Mouse (Mus musculus) lung, adult 18-20 months (tissue): ENCODE results near the gene Chgb.
A peak's percentile ranks its signal among the peaks of the same experiment; 100 is the strongest.

Experiments
- DNase-seq, 2 experiments: peaks; one replicate each; pipeline ENCODE4 v3.0.0; 2022; ENCODE audit warnings: mixed read lengths in 2 of 2

Gene Chgb

DNA sequence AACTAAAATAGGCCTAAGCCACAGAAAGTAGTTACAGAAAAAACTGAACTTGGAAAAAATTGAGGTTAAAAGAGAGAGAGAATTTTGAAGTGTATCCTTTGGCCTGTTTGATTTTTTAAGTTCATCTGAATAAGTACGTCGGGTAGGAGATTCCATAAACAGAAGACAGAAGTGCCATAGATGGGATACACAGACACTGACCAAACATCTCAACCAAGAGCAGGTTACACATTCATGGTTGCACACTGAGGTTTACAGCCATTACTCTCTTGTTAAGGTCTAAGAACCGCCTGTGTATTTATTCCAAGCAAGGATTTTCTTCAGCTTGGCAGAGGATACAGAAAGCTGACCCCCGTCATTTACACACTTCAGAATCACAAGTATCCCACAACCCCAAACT is at the start of gene Chgb:
Gene Chgb, plus strand, starts transcription at position 301 of the 400 bp plus-strand sequence.
- no peak for DNase-seq

DNA sequence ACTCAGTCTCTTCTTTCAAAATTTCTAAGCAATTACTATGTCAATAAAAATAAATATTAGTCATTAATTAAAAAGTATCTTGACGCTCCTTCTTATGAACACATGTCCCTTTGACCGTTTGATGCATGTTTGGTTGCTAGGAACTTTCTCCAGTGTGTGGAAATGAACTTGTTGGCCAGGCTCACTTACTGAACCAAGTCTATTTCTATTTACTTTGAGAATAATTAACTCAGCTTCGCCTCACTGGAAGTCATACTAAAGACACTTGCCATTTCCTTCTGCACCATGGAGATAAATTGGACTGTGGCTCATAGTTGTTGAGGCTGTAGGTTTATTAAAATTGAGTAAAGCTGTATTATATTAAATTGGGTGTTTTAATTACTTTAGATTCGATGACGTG is 48.1 kb upstream of the Chgb start:
- no peak for DNase-seq

DNA sequence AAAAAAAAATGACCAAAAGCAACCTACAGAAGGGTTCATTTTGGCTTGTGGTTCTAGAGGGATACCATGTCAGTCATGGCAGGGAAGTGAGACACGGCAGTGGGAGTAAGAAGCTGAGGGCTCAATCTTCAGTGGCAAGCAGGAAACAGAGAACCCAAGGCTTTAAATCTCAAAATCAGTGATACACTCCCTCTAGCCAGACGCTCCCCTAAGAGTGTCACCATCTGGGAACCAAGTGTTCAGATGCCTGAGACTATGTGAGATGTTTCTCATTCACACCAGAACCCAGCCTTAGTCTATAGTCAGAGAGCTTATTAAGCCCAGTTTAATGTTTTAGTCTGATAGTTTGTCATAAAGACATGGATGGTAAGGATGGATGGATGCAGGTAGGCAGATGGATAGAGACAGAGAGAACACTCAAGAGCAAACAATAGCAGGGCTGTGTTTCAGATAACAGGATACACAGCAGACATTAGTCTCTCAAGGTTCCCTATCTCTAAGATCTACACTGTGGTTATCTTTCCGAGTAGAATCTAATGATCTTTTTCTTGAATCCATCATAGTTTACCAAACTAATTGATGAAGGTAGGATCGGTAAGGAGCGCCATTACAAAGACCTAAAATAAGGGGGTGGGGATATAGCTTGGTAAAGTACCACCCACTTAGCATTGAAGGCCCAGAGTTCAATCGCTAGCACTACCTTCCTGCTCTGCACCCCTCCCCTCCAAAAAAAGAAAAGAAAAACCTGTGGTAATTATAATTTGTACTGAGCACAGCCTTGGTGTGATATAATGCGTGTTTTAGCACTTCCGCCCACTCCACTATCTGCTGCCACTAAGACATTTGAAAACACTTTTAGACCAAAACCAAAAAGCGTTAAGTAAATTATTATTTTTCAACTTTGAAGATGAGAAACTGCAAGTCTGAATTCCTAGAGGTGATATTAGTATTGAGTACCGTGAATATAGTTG is 47.2 kb upstream of the Chgb start:
- DNase-seq: no peak

DNA sequence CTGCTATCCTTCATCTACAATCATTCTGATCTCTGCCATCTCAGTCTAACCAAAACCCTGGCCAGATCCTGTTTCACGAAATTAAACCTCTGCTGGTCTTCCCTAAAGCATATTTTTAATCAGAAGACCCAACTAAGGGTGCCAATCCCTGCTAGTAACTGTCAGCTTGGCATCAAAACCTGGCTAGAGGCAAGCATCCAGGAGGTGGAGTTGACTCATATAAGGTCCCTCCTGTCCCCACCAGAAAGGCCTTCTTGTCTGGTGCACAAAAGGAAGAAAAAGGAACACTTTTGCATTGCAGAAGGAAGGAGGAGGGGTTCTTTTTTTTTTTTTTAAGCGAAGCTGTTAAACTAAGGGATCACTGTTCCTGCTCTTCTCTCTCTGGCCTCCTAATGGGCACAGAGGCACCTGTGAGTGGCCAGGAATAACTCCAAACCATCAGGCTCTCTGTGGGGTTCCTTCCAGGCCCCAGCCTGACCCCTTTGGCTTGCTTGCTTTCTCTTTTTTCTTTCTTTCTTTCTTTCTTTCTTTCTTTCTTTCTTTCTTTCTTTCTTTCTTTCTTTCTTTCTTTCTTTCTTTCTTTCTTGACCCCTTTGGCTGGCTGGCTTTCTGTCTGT is 42.2 kb upstream of the Chgb start:
- DNase-seq: no peak

DNA sequence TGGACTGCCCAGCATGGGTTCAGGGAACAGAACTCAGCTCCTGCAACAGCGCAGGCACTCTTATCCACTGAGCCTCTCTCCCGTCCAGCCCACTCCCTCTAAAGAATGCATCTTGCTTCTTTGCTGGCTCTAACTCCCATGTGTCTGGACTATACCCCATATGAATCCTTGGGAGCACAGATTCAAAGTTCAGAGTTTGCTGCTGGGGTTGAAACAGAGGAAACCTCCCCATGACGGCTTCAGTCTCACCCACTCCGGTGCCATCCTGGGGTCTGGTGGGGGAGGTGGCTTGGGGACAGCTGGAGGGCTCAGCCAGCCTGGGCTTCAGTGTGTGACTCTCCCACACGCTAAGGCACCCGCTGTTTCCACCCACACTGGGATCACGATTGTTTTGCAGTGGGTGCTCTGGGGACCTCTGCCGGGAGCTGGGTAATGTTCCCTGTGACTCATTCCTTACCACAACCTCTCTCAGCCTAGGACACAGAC is 39.2 kb upstream of the Chgb start:
- DNase-seq: no peak

DNA sequence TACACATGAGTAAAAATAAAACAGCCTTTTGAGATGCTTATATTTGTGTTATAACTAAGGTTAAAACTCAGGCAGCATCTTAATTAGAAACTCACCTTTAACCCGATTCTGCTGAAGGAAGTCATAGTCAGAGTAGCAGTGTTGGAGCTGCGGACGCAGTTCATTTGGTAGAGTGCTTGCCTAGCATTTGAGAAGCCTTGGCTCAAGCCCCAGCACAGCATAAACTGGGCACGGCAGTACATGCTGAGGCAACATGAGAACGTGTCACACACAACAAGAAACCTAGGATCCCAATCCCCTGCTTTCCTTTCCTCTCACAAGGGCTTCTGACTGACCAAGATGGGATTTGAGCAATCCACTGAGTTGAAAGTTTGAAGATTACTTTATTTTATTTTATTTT is 36.2 kb upstream of the Chgb start:
- DNase-seq: no peak

DNA sequence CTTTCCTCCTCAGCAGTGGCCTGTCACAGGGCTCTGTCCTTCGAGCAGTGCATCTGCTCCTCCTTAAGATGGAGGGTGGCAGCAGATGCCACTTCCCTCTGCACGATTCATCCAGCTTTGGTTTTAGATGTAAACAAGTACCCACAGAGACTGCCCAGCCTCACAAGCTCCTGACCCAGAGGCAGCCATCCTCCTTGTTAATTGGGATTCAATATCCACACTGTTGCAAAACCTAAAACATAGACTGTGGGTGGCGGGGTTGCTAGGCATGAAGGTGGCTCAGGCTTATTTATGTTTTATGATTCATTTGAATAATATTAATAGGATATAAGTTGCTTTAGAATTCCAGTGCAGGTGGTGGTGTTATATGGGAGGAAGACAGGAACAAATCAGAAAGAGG is 35.0 kb upstream of the Chgb start:
- DNase-seq: no peak

DNA sequence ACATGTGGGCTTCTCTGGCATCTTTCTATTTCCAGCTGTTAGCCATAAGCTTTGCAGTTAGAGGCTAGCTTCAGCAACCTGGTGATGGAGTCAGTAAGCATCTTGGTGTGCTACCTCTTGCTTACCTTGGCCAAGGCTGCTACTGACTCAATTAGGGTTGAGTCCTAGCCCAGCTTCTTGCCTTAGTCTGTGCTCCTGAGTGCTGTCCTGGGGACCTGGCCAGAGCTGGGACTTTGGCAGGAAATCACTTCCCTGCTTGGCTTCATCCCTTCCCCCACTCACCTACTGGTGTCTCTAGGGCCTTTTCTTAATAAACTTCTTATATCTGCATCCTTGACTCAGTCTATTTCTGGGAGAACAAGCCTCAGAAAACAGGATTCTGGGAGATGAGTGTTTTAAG is 30.4 kb upstream of the Chgb start:
- no peak for DNase-seq

DNA sequence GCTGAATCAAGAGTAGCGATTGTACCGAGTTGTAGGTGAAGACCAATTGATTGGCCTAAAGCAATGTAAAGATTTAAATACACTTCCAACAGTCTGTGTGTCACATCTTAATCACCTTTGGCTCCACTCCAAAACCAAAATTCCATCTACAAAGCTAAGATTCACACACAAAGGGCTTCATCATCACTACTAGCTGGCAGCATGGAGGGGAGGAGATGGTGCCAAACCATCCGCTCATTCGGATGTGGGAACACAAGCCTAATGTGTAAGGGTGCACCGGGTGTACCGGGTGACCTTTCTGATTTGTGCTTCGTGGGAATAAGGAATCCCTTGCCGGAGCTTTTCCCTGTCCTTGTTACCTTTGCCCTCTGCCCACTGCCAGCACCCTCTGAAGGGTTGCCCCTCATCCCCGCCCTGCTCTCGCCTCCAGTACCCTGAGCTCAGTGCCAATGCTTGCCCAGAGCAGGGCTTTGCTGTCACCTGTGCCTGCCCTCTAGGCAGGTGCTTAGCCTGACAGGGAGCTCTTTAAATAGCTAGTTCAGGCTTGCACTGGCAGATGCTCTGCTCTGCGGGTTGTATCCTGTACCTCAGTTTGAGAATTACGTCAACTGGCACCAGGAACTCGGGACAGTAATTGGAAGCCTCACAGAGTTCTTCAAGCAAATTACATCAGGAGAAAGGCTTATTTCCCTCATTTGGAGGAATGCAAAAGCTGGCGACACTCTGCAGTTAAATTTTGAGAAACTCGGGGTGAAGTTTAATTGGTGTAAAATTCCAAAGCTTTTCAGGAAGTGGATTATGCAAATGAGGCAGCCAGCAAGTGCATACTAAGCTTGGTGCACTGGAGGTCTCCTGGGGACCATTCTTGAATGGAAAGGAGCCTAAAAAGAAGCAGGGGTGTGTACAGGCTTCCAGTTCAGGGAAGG is 29.7 kb upstream of the Chgb start:
- no peak for DNase-seq

DNA sequence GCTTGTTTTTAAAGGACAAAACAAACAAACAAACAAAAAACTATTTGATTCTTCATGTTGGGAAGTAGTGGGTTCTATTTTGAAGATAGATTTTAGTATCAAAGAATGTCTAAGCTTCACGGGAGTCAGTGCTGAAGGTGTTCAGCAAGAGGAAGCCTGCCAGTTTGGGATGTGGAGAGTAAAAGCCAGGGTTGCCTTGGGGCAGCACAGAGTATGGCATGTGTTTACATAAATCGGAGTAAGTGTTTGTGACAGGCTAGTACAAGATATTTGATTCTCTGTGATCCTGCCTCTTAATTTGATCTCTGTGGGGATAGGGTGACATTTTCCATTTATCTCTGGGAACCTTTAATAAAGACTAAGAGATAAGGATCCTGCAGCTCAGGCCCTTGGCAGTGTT is 28.7 kb upstream of the Chgb start:
- no peak for DNase-seq

DNA sequence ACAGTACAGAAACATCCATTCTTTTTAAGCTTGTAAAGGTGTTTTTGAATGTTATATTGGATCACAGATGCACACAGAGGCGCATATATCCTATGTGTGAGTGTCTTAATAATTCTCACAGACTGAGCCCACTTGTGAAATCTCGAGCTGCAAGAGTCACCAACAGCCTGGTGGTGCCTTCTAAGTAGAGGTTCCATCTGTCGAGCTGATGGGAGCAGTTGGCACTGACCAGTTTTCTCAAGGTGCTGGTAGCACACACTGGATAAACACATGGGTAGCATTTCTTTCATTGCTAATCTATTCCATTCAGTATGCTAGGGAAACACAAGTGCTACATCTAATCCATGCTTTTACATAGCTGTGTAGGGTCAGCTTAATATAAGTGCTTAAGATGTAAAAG is 27.9 kb upstream of the Chgb start:
- DNase-seq: no peak

DNA sequence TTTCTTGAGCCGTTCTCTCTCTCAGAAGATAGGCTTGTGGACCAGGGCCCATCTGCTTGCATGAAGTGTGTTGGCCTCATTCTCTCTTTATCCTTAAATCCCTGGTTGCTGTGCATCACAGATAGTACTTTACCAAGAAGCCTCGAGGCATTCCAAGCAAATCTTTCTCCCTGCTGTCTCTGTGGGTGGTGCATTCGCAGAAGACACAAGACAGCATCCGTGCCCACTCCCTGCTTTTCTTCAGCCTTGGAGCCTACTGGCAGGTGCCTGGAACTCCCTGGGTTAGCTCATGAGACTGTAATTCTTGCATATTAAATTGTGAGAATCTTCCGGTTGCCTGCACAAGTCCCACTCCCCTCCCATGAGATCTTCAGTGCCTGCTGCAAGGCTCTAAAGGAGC is 23.2 kb upstream of the Chgb start:
- DNase-seq: no peak

DNA sequence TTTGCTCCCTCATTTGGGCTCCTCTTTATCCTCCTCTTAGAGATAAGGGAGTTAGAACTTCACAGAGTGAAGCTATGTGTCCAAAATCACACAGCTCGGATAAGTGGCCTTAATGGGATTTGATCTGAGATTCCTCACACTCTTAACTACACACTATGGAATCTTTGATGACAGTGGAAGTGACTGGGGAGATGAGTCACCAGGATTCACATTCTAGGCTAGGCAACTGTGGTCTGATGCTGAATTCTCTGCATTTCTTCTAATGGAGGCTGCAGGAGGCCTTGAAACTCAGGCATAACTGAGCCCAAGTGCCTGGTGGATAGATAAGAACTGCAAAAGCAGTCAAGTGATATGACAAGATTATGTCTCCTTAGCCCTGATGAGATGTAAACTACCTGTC is 10.3 kb upstream of the Chgb start:
- no peak for DNase-seq

DNA sequence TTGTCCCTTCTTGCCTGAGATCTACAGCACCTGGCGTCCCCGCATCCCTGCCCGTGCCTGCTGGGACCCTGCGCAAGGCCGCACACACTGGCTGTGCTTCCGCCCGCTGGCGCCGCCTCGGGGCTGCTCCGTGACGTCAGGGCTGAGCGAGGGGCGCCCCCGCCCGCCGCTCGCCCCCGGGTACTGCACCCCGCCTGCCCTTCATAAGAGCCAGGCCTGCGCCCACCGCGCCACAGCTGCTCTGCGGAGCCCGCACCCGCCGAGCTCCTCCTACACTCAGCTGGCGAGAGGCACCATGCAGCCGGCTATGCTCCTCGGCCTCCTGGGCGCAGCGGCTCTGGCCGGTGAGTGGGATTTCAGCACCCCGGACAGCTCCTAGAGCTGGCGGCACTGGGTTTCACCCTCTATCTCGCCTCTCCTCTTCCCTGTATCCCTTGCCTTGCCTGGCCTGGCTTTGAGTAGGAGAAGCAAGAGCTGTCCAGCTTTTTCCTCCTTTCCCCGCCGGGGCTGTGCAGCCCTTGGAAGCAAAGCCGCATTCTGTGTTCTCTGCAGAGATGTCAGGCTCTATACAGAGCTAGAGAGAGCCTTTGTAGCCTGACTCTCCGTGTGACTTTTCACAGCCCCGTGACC is 476 bp downstream of the Chgb start:
- DNase-seq: peak; percentile 49 to 64

DNA sequence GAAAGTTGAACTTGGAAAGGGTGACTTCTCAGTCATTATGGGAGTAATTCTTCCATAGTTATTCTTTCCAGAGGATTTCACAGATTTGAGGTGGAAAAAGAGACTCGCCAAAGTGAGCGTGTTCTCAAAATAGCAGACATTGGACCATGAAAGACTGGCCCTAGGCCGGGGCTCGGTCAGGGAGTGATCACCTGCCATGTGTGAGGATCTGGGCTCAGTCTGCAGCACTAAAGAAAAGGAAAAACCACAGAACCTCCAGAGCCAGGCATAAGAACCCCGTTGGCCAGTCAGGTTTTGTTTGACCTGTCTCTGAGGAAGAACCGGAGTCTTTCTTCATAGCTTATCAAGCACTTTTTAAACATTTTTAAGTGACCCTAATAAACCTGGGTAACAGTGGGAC is 3.0 kb downstream of the Chgb start:
- DNase-seq: no peak

DNA sequence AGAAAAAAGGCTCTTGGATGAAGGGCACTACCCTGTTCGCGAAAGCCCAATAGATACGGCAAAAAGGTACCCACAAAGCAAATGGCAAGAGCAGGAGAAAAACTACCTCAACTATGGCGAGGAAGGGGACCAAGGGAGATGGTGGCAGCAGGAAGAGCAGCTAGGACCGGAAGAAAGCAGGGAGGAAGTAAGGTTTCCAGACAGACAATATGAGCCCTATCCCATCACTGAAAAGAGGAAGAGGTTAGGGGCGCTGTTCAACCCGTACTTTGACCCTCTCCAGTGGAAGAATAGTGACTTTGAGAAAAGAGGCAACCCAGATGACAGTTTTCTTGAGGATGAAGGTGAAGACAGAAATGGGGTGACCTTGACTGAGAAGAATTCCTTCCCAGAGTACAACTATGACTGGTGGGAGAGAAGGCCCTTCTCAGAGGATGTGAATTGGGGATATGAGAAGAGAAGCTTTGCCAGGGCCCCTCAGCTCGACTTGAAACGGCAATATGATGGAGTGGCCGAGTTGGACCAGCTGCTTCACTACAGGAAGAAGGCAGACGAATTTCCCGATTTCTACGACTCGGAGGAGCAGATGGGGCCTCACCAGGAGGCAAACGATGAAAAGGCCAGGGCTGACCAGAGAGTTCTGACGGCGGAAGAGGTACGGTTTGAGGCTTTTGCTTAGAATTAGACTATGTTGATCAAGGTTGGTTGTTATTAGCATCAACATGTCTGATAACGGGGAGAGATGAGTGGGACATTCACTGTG is 12.5 kb downstream of the Chgb start:
- DNase-seq: no peak

DNA sequence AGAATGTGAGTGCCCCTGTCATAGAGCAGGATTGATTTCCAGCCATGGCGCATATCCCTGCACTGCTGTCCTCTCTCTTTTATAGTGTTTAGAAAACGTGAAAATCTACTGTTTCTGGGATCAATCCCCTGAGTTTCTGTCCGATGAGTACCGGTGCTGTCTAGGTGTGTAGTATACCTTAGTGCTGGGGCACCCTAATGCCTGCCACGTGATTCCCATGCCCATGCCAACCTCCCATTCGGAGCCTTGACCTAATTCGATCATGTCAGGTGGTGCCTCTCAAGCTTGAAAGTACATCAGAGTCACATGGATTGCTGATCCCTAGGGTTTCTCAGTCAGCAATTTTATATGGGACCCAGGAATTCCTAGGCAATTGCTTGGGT is 13.1 kb downstream of the Chgb start:
- DNase-seq: no peak

DNA sequence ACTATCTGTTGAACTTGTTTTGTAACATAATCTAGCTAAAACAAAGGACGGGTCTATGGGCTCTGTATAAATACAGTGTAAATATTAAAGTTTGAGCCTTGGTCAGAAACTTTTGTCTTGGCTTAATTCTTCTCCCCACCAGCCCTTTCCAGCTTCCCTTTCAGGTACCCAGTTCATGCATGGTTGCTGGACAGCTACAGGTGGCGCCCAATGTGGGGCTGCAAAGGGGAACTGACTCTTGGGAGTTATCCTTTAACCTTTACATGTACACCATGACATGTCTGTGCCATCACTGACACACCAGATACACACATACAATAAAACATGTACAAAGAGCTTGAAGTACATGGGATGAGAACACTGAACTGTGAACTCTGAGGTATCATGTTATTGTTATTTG is 21.9 kb downstream of the Chgb start:
- no peak for DNase-seq

DNA sequence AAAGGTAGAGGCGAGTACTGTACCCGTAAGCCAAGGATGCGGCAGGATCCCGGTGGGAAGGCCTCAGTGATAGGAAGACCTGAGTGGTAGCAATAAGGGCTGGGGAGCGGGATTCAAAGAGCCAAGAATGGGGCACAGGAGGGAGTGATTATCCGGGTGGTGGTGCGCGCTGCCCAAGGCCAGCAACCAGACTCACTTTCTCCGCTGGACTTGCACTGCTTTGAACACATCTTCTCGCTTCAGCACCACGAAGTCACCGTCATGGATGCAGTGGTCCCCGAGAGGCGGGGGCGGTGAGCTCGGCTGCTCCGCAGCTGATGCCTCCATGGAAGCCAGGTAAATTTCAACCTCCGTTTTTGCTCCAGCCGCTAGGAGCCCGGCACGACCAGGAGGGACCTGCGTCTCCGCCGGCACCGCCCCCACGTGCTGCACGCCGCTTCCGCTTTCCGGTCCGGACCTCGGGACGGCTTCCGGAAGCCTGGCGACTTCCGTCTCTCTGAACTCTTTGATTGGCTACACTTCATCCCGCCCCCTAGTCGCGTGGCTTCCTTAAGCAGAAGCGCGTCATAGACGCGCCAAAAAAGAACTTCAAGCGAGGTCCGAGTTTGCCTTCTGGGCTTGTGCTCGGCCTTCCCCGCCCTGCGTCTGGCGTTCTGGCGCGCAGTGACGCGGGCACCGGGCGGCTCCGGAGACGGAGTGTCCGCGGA is 34.7 kb downstream of the Chgb start, which contains the start of the genes Trmt6 and Mcm8:
Gene Trmt6, minus strand, starts transcription at position 448 of the 707 bp plus-strand sequence.
Gene Mcm8, plus strand, starts transcription at position 534 of the 707 bp plus-strand sequence.
- peak; percentile 91 to 94 for DNase-seq

DNA sequence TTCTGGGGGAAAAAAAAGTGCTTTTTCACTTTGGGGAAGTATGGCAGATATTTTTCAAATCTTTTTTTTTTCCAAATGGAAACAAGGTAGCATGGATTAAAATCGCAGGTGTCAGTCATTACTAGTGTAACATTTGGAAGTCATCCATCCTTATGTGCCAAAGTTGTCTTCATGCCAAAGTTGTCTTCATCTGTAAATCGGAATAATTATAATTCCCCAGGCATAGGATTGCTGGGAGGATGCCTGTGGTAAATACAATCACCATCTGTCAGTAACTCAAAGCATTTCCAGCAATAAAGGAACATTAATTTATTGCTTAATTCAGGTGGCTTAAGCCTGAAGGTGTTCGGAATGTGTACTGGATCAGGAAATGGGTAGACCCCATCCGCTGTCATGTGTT is 60.0 kb downstream of the Chgb start:
- DNase-seq: no peak
